Mouse (Mus musculus): Measurements from ENCODE around the gene Asmt.

DNA sequence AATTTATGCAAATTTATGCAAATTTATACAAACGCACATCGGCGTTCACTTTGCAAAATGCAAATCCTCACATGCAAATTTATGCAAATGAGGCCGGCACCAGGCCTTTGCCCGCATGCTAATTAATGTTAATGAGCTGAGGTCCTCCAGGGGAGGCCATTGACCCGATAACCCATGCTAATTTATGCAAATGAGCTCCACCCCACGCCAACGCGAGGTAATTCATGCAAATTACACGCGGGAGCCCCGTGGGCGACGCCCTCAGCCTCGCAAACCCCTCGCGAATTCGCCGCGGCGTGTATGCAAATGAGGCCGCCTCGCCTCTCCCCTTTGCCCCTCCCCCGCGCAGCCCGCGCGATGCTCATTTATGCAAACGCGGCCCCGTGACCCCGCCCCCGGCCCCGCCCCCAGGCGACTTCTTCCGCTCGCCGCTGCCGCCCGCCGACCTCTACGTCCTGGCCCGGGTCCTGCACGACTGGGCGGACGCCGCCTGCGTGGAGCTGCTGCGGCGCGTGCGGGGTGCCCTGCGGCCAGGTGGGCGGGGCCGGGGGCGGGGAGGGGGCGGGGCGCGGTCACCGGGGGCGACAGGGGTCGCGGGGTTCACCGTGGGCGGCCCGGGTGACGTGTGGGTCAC, 4.3 kb downstream of the Asmt start:
- TF ChIP-seq ZC3H11A (IDR thresholded peaks at IDR 0.05; ENCODE audit: borderline replicate concordance, low read depth, low read length) (no peak), MAFK (IDR thresholded peaks at IDR 0.05; ENCODE audit: insufficient read depth, low read depth, low read length) (no peak), HCFC1 (IDR thresholded peaks at IDR 0.05; ENCODE audit: borderline replicate concordance, insufficient read depth, low read length) (no peak)
